Mouse (Mus musculus): Measurements from ENCODE around the gene Eef1akmt4.
"Not testable (repeated sequence)": the region's sequence is repeated elsewhere in the genome, so short reads cannot be mapped to it uniquely, and the experiment has no call there.

Eef1akmt4 gene

DNA sequence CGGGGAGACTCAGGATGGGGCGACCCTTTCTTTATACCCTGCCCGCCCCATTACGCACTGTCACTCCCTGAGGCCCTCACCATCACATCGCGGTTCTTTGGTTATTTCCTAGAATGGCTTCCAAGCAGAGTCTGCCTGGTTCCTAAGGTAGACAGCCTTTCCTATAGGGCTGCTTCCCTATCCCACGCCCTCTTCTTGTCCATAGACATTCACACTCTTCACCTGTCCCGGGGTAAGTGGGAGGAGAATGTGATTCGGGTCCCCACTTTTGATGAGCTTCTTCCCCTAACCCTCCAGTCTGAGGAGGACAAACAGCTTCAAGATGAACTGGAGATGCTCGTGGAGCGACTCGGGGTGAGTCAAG, 40.5 kb downstream of the Eef1akmt4 start:
- no peak for TF ChIP-seq GATA4 (IDR thresholded peaks at IDR 0.05; ENCODE audit: insufficient replicate concordance, low read length)

- no peak for TF ChIP-seq GATA4 (IDR thresholded peaks at IDR 0.05; ENCODE audit: insufficient replicate concordance, low read length)
Measured at GRCm38 (mm10) chr16:20653315-20653714, 41.9 kb downstream of the Eef1akmt4 start.

- TF ChIP-seq GATA4 (IDR thresholded peaks at IDR 0.05; ENCODE audit: insufficient replicate concordance, low read length): no peak
Measured at GRCm38 (mm10) chr16:20657661-20658060, 46.3 kb downstream of the Eef1akmt4 start.

- TF ChIP-seq GATA4 (IDR thresholded peaks at IDR 0.05; ENCODE audit: insufficient replicate concordance, low read length): not testable (repeated sequence)
Measured at GRCm38 (mm10) chr16:20668013-20668412, 56.6 kb downstream of the Eef1akmt4 start, which contains the start of gene Eif4g1. TSS of gene Eif4g1 (plus strand) at chr16:20668313.
